Mouse (Mus musculus): ENCODE results near the gene Mxra7.
"Not testable (repeated sequence)": the region's sequence is repeated elsewhere in the genome, so short reads cannot be mapped to it uniquely, and the experiment has no call there.

Gene Mxra7

DNA sequence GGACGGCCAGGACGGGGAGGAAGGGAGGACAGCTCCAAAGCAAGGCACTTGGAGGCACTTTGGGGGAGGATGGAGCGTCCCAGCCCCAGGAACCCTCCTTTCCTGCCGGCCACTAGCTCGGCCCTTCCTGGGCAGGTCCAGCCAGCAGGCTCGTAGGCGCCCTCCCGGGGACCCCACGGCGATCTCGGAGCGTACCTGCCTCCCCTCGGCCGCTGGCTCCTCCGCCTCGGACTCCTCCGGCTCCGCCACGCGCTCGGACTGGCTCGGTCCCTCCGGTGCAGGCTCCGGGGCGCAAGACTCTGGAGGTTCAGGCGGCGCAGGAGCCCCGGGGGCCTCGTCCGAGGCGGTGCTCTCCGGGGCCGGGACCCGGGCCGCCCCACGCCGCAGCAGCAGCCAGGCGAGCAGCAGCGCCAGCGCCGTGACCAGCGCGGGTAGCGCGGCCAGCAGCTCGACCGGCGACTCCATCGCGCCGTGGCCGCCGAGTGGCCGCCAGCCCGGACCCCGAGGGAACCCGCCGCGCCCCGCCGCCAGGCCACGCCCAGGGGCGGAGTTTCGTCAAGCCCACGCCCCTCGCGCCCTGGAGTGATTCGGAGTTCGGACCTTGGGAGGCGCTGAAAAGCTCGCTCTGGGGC lies at the start of gene Mxra7:
Gene Mxra7 (minus strand): TSS at position 513 of the 632 bp plus-strand sequence.
- no peak for DNase-seq (ENCODE audit: low spot score in 2 of 2)

DNA sequence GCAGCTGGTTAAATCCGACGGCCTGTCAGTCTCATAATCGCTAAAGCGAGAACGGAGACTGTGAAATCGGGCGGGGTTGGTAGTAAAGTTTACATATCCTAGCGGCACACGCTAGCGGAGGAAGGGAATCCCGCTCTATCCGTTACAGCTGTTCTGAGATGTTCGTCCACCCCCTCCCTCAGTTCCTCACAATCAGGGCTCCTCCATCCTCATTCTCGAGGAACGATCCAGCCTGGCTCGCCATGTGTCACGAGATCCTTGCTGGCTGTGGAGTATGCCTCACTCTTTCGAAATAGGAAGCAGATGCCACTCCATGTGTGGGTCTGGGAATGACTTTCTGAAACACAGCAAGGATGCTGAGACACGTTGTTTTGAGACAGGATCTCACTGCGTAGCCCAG lies 46.1 kb upstream of the Mxra7 start:
- DNase-seq (ENCODE audit: low spot score in 2 of 2) = peak; percentile 46 to 54

DNA sequence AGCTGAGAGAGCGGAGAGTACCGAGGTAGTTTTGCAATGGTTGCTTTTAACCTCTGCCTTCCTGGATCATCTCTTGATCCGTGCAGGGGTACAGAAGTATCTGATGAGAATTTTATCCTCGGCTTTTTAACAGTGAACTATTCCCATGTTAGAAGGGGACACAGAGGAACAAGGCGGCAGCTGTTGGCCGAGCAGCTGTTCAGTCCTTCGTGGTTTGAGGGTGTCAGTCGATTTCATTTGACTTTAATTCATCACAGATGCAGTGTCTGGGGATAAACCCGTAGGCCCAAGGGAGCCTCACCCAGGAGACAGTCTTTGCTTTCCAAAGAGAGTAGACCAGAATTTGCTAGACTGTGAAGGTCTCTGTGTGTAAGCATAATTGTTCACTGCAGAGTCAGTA lies 43.7 kb upstream of the Mxra7 start:
- no peak for DNase-seq (ENCODE audit: low spot score in 2 of 2)

DNA sequence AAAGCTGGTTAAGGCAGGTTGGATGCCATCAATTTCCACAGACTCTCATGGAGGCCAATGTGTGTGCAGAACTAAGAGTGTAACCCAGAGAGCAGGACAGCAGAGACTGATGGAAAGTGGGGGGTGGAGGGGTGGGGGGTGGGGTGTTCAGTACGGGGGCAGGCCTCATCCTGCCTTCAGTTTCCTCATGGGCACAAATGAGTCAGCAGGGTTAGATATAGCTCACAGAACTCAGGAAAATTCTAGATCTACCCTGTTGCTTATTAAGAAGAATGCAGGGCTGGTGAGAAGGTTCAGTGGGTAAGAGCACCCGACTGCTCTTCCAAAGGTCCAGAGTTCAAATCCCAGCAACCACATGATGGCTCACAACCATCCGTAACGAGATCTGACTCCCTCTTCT lies 41.8 kb upstream of the Mxra7 start:
- DNase-seq (ENCODE audit: low spot score in 2 of 2) = no peak

DNA sequence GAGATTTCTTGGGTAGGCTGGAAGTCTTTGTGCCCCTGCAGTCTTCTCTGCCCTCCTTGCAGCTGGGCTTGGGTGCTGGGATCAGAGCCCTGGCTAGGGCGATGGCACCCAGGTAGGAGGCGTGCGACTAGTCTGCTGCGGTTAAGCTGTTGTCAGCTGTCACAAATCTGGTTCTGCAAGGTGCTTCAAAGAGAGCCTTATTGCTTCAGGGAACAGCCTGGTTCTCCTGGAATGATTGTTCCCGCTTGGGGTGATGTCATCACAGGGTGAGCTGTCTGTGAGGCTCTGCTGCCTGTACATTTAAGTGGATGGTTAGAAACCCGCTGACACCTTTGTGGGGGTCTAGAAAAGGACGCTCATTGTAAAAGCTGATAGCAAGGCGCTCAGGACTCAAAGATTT lies 41.4 kb upstream of the Mxra7 start:
- DNase-seq (ENCODE audit: low spot score in 2 of 2) = no peak

DNA sequence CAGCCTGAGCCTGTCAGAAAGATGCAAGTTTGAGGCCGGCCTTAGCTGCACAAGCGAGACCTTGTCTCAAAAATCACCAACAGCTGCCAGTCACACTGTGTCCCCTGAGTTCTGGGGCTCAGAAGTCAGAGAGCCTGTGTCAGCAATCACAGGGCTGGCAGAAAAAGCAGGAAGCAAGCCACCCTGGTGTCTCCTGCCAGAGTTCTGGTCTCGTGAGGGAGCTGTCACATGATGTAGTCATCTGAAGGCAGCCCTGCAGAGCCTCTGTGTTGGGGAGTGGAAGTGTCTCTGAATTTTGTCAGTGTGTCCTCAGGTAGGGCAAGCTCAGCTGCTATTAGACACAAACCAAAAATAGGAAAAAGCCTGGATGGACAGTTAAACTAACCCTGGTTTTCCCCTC lies 40.3 kb upstream of the Mxra7 start:
- no peak for DNase-seq (ENCODE audit: low spot score in 2 of 2)

DNA sequence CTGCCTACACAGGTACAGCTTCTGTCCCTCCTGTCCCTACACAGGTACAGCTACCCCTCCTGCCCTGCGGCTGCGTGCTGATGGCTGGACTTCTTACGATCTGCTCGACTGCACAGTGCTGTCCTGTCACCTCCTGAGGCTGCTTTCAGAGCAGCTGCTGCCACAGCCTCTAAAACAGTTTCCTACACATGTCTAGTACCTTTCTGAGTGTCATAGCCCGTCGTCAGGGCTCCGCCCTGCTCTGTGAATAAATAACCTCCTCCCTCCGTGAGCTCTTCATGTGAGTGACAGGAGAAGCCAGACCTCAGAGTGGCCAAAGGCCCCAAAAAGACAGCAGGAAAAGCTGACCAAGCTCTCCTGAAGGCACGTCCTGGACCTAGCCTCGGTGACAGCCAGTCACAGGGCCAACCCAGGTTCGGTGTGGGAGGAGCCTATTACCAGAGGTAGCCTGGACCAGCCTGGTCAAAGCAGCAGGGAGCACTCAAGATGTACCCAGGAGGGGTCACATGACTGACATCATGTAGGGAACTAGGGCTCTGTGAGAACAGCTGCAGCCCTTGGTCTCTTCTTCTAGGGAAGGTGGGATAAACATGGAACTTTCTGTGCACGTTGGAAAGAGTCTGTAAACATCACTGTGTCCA lies 38.2 kb upstream of the Mxra7 start:
- no peak for DNase-seq (ENCODE audit: low spot score in 2 of 2)

DNA sequence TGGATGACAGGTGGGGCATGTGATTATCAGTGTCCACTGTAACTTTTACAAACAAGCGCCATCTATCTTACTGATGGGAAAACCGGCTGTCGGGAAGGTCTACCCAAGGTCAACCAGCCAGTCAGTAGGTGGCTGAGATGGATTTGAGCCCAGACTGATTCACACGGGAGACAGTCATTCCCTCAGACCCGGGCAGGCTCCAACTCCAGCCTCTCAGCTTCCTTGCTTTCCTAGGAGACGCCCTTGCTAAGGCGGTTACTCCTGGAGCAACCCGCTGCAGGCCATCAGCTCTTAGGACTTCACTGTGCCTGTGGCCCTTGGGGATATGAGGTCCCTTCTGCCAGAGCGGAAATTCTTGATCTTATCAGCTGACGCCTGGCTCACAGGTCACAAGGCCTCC lies 36.6 kb upstream of the Mxra7 start:
- DNase-seq (ENCODE audit: low spot score in 2 of 2) = no peak

DNA sequence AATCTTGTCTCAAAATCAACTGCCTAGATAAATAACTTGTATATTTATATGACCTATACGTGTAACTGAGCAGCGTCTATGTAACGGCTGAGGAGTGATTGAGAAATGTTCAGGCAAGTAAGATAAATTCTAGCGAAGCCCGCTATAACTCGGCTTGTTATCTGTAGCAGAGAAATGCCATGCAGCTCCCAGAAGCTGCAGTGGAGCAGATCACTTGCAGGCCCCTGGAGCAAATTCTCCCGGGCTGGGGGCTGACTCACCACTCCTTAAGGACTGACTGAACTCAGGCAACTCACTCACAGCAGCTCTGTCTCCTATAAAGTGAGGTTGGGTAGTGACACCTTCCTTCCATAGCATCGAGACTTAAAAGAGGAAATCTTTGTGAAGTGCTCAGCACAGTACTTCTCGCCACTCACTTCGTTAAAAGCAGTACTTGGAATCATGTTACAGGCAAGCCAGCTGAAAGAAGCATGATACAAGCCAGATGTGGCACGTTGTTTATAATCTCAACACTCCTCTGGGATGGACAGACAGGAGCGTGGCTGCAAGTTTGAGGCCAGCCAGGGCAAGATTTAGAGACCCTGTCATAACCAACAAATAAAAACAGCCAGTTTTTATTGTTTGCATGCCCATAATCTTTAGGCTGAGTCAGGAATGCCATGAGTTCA lies 29.5 kb upstream of the Mxra7 start:
- no peak for DNase-seq (ENCODE audit: low spot score in 2 of 2)

DNA sequence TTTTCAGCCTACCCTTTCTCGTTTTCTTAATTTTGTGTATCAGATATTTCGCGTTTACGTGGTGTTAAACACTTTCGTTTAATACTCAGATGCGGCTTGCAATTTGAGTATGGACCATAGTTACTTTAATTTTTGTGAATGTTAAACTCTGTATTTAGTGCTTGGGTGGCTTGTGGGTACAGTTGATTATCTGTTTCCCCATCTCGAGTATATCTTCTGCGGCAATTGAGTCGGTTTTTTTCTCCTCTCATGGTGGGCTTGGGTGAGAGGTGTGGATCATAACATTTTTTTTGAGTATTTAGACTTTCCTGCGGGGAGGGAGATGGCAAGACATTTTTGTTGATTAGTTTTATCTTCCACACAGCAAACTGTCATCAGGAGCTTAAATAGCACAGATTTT lies 26.4 kb upstream of the Mxra7 start:
- DNase-seq (ENCODE audit: low spot score in 2 of 2) = no peak

DNA sequence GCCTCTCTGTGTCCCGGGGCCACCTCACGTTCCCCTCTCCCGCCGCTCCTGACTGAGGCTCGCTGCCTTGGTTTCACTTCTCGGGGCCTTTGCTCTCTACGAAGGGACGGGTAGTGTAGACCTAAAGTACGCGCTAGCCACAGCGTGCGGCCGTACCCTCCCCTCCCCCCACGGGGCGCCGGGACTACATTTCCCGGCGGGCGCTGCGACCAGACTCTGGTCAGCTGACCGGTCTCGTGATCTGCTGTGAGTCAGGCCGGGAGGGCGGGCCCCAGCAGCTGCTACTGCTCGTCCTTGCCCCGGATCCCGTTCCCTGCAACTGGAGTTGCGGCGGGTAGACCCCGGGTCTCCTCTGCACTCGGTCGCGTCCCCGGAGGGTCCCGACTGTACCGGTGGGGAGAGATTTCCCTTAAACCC lies 25.7 kb upstream of the Mxra7 start:
- DNase-seq (ENCODE audit: low spot score in 2 of 2) = peak; percentile 98 to 99

DNA sequence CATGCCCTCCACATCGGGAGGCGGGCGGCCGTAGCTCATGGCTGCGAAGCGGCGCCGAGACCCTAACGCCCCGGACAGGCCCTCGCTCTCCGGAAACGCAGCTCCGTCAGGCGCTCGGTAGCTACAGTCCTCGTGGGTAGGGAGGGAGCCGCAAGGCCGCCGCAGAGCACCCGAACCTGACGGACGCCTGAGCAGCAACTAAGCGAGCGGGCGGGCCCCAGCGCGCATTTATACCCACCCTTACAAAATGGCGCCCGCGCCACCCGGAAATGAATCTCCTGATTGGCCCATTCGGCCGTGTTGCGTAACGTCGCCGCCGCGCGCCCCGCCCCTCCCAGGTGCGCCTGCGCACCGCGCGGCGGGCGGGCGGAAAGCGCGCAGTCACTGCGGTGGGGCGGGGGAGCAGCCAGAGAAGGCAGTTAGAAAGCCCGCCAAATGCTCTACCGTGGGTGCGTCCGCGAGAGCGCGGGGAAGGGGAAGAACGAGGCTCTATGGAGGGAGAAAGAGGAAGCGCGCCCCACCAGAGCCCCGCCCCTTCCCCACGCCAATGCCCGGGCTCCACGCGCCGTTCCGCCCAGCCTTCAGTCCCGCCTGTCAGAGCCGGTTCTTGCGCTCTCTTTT lies 25.2 kb upstream of the Mxra7 start, which contains the start of gene Srsf2:
Gene Srsf2 (minus strand): TSS at position 204 of the 621 bp plus-strand sequence.
- peak; percentile 96 to 97 for DNase-seq (ENCODE audit: low spot score in 2 of 2)

DNA sequence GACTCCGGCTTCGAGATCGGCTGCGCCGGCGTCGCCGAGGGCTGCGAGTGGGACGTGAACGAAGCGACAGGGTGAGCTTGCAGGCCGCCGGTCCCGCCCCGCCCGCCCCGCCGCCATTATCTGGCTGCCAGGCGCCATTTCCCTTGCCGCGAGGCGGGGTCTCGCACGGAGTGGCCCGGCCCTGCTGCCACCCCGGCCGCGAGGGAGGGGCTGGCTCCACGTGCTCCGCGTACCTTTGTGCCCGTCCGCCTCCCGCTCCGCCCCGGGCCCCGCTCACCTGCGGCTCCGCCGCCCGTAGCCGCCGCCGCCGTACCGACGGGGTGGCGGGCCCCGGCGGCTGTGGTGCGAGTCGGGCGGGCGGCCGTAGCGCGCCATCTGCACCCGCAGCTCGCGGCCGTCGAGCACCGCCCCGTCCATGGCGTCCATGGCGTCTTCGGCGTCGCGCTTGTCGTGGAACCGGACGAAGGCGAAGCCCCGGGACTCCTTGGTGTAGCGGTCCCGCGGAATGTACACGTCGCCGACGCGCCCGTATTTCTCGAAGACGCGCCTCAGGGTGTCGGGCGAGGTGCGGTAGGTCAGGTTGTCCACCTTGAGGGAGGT lies 24.5 kb upstream of the Mxra7 start, which contains the start of gene Mfsd11:
Gene Mfsd11 (plus strand): TSS at position 150 of the 600 bp plus-strand sequence.
- peak; percentile 68 to 71 for DNase-seq (ENCODE audit: low spot score in 2 of 2)

DNA sequence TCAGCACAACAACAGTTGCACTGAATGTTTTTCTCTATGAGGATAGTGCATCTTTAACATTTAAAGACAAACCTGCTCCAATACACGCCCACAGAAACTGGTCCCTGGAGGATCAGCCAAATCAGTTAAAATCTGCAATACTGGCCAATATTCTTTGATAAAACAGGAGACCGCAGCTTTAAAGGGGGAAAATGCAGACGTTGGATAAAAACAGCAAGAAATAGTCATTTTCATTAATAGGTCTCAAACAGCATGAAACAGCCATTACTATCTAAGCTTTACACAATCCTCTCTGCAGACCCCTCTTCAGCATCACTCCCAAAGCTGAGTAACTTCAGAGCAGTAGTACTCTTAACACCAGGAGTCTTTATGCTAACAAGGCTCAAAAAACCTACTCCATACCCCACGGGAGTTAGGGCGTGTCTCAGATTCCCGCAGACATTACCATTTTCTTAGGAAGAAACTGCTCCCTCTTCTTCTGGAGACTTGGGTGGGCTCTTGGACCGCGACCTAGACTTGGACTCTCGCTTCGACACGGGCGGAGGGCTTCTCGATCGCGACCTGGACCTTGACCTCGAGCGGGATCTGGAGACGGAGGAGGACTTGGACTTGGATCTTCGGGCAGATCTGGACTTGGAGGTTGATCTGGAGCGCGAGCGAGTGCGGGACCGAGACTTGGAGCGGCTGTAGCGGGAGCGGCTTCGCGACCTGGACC lies 23.9 kb upstream of the Mxra7 start:
- peak in 1 of 2 experiments; percentile 40 for DNase-seq (ENCODE audit: low spot score in 2 of 2)

DNA sequence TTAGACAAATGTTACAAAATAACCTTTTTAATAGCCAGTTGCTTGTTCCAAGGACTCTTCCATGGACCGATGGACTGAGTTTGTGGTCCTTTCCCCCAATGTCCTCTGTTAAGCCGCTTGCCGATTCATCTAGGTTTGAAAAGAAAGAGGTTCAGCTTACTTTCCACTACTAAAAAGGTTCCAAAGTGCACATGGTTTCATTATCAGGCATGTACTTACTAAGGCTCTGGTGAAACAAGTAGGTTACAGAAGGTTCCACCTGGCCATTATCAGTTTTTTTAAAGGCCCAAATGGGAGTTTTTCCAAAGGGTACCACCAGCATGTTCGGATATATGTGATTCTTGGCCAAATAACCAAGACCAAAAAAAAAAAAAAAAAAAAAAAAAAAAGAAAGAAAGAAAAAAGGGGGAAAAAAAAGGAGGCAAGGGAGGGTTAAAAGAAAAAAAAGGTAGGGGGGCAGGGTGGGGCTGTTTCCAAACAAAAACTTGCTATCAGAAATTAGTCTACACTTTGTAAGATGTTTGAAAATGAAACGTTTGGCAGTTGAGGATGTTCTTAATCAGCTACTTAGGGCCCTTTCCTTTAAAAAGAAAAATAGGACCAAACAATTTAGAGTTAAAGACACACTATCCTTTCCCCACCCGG lies 23.1 kb upstream of the Mxra7 start:
- no peak for DNase-seq (ENCODE audit: low spot score in 2 of 2)

DNA sequence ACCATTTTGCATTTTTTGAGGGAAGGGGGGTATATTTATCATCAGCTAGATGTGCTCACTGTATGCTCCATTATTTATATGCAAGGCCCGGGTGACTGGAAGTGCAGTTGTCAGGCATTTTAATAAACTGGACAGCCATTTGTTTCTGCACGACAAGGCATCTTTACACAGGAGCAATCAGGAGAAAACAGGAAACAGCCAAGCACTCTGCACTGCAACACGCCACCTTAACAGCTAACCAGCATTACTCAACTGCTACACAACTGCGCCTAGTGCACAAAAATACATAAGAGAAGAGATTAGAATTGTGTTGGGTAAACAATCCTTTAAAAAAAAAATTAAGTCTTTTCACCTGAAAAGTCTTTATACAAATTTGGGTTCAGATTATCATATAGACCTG lies 22.2 kb upstream of the Mxra7 start:
- no peak for DNase-seq (ENCODE audit: low spot score in 2 of 2)

DNA sequence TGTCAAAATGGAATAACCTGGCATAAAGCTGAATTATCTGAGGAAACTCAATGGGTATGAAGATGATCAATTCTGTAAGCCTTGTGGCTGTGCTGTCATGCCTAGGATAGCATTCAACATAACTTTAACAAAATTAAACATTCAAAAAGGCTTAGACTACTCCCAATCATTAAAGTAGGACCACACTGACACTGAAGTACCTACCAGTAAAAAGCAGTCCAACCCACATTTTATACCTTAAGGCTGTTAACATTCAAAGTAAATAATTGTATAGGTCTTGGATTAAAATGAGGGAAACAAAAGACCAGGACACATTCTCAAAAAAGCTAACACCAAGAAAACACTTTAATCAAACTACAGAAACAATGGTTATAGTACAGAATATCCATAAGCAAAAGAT lies 21.7 kb upstream of the Mxra7 start:
- no peak for DNase-seq (ENCODE audit: low spot score in 2 of 2)

DNA sequence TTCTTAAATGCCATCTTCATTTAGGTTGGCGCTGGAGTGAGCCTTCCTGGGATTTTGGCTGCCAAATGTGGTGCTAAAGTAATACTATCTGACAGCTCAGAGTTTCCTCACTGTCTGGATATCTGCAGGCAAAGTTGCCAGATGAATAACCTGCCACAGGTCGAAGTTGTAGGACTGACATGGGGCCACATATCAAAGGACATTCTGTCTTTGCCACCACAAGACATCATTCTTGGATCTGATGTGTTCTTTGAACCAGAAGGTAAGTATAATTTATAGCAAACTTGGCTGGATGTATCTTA lies 21.0 kb upstream of the Mxra7 start:
- DNase-seq (ENCODE audit: low spot score in 2 of 2) = not testable (repeated sequence)

DNA sequence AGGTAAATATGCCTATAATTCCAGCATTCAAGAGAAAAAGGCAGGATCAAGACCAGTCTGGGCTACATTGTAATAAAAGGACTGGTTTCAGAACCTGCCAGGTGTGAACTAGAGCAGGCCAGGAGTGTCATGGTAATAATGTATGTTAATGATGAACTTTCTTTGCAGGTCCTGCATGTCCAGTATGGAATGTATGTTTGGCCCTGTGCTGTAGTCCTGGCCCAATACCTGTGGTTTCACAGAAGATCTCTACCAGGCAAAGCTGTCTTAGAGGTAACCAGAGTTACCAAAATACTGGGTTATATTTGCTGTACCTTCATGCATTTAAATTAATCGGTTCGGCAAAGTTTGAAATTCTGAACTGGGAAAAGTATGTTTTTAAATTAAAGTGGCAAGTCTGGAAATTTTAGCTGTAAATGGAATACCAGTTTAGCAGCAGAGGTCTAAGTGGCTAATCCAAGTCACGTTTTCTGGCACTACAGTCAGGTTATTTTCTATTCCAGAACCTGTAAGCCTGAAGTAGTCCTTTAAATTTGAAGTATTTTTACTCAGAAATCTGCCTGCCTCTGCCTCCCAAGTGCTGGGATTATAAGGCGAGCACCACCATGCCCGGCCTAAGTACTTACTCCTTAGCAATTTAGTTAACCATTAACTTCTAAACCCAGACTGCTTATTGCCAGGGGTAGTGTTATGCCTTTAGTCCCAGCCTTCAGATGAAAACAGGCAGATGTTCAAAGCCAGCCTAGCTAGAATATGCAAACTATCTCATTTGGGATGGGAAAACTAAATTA lies 20.4 kb upstream of the Mxra7 start:
- DNase-seq (ENCODE audit: low spot score in 2 of 2) = no peak
